Mouse (Mus musculus) small intestine, adult 2 months (tissue): Measurements from ENCODE around the gene Phlda3. TPM values are rescaled to one million over a fixed set of nuclear protein-coding genes. Genes with fewer than 3 reads are reported as not detected.

Experiments
- H3K27ac ChIP-seq: fragments of 200-500 bp; 2 replicates; pipeline ENCODE4 v1.5.1; 2012; ENCODE audit warnings: low read depth, low read length, control low read depth, inconsistent platforms; ENCODE audit not compliant: insufficient read depth
- H3K27me3 ChIP-seq: fragments of 200-500 bp; 2 replicates; pipeline ENCODE4 v1.6.1; 2012; ENCODE audit warnings: mild to moderate bottlenecking, moderate library complexity, low read length, inconsistent platforms; ENCODE audit not compliant: control insufficient read depth, insufficient read depth
- H3K36me3 ChIP-seq: fragments of 200-500 bp; 2 replicates; pipeline ENCODE4 v1.6.1; 2012; ENCODE audit warnings: mild to moderate bottlenecking, low read length, control low read depth, inconsistent platforms; ENCODE audit not compliant: control insufficient read depth, insufficient read depth
- H3K4me1 ChIP-seq: fragments of 200-500 bp; 2 replicates; pipeline ENCODE4 v1.6.1; 2012; ENCODE audit warnings: low read length, inconsistent platforms, mixed read lengths; ENCODE audit not compliant: control insufficient read depth, insufficient read depth, insufficient read length
- H3K4me3 ChIP-seq: fragments of 200-500 bp; 2 replicates; pipeline ENCODE4 v1.5.1; 2012; ENCODE audit warnings: low read depth, mild to moderate bottlenecking, control low read depth, inconsistent platforms, low read length, moderate library complexity
- CTCF ChIP-seq: fragments of 200-500 bp; IDR thresholded peaks from 2 replicates; pipeline ENCODE4 v1.5.1; 2012; ENCODE audit warnings: low read depth, mild to moderate bottlenecking, control low read depth, inconsistent platforms, low read length, moderate library complexity, mixed read lengths; ENCODE audit not compliant: insufficient replicate concordance, insufficient read length; ENCODE audit errors: extremely low read depth
- POLR2A ChIP-seq: fragments of 200-500 bp; IDR thresholded peaks from 2 replicates; pipeline ENCODE4 v1.6.1; 2012; ENCODE audit warnings: low read depth, mild to moderate bottlenecking, control low read depth, inconsistent platforms, low read length, moderate library complexity
- WGBS: fragments of 180-500 bp; shearing (Covaris S2); methylation state at CpG from one replicate; pipeline ENCODE4 v1.1.7; 2018; 5-methylcytosine and 5-hydroxymethylcytosine counted together
- polyA plus RNA-seq: library from polyadenylated mRNA; depleted of rRNA; stranded (reverse); fragments of >200 nt; gene quantifications from 2 replicates; pipeline ENCODE4 v1.2.3, GENCODE M21; 2012

Gene Phlda3
- polyA plus RNA-seq, 1 experiment, result 8.7 TPM

GRCm38 (mm10) chr1:135792143-135792939 lies 26.4 kb downstream of the Phlda3 start:
- no peaks in the 10 kb centered on the region for H3K27me3 ChIP-seq

DNA sequence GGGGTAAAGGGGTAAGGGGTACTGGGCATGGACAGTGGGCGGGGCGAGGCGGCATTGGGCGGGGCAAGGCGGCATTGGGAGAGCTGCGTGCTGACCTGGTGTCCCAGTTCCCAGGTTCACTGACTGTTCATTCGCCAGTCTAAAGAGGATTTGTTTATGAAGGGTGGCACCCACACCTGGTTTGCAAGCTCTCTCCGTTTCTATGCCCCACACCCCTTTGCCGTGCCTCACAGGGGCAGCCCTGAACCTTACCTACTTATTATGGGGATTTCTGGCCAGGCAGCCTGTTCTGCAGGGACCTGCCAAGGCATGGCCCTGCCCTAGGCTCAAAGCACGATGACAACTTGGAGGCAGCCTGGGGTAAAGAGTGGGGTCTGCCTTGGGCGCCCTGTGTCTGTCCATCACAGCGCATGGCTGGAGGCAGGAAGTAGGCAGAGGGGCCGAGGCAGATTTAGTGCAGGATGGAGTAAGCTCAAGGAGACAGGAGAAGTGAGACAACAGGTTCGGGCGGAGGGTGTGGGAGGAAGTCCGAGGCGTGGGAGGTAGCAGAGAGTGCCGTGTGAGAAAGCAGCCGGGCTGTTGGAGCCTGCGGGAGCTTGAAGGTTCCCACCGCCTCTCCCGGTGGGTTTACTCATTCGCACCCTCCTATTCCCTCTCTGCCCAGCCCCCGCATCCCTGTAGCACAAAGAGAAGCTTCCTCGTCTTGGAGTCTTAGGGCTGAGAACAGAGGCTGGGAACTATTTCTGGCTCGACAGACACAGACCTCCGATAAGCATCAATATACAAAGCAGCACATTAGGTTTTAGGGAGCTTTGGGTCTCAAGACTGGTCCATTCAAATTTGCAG lies 27.7 kb downstream of the Phlda3 start:
- no peaks in the 10 kb centered on the region for H3K27me3 ChIP-seq
- peak overlapping the region; percentile 54 for H3K4me3 ChIP-seq
- TF ChIP-seq CTCF (no peak), POLR2A (peak; percentile 22; the same call in 1 of the 2 replicates)
- peak overlapping the region; percentile 46 for H3K27ac ChIP-seq
- H3K36me3 ChIP-seq, result no peaks in the 10 kb centered on the region
- WGBS, result 9% methylated on average over 27 of the region's 27 CpGs
- H3K4me1 ChIP-seq, result peaks cover 28% of the 10 kb centered on the region

More at GRCm38 (mm10) chr1:135792143-135792939, 26.4 kb downstream of the Phlda3 start:
- Histone ChIP-seq H3K4me3 (no peak overlapping the region), H3K36me3 (no peaks in the 10 kb centered on the region), H3K4me1 (peaks cover 35% of the 10 kb centered on the region), H3K27ac (no peak overlapping the region)
- TF ChIP-seq CTCF (no peak), POLR2A (no peak)
- 71% methylated on average over 13 of the region's 13 CpGs for WGBS

GRCm38 (mm10) chr1:135794216-135795134 lies 28.6 kb downstream of the Phlda3 start:
- WGBS, result 17% methylated on average over 20 of the region's 20 CpGs
- Histone ChIP-seq H3K36me3 (no peaks in the 10 kb centered on the region), H3K4me1 (peaks cover 25% of the 10 kb centered on the region), H3K27me3 (no peaks in the 10 kb centered on the region), H3K27ac (peak overlapping the region; percentile 46), H3K4me3 (peak overlapping the region; percentile 44)
- no peak for TF ChIP-seq CTCF
- TF ChIP-seq POLR2A, result no peak

GRCm38 (mm10) chr1:135798492-135798891 lies 32.6 kb downstream of the Phlda3 start:
- H3K27me3 ChIP-seq, result no peaks in the 10 kb centered on the region
- WGBS, result 87% methylated on average over 1 of the region's 1 CpGs

DNA sequence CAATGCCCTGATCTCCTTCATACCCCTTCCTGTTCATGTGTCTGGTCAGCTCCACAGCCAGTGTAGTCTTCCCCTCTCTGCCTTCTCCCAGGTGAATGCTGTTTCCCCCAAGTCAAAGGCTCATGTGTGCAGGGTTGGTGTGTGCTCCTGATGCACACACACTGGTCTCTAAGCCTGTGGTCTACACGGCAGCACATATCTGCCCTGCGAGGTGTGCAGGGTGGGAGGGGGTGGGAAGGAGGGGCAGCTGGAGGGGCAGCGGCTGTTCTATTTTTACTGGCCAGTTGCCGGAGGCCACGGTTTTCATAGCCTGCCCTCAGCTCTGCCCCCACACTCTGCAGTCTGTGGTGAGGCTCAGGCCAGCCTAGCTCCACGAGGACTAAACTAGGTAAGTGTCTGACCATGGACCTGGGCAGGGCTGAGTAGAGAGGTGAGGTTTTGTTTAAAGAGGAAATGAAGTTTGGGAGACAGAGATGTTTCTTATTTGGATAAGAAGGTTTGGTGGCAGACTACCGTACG lies 33.2 kb downstream of the Phlda3 start:
- no peaks in the 10 kb centered on the region for H3K27me3 ChIP-seq
- H3K27ac ChIP-seq, result no peak overlapping the region
- H3K4me1 ChIP-seq, result peaks cover 39% of the 10 kb centered on the region
- 75% methylated on average over 8 of the region's 8 CpGs for WGBS
- TF ChIP-seq POLR2A (no peak), CTCF (no peak)
- H3K4me3 ChIP-seq, result no peak overlapping the region
- H3K36me3 ChIP-seq, result no peaks in the 10 kb centered on the region

More at GRCm38 (mm10) chr1:135798492-135798891, 32.6 kb downstream of the Phlda3 start:
- no peaks in the 10 kb centered on the region for H3K36me3 ChIP-seq
- TF ChIP-seq CTCF (no peak), POLR2A (no peak)
- H3K4me1 ChIP-seq, result peaks cover 43% of the 10 kb centered on the region
- no peak overlapping the region for H3K4me3 ChIP-seq
- no peak overlapping the region for H3K27ac ChIP-seq

- 40% methylated on average over 8 of the region's 8 CpGs for WGBS
- Histone ChIP-seq H3K4me3 (no peak overlapping the region), H3K27me3 (no peaks in the 10 kb centered on the region), H3K36me3 (no peaks in the 10 kb centered on the region), H3K27ac (peak overlapping the region; percentile 12; the same call in 1 of the 2 replicates), H3K4me1 (peaks cover 31% of the 10 kb centered on the region)
- no peak for TF ChIP-seq CTCF
Measured at GRCm38 (mm10) chr1:135800192-135800950, 34.5 kb downstream of the Phlda3 start.
